Mouse (Mus musculus) ES-Bruce4 (cell line): ENCODE measurements around the gene Frmd4b.

Experiments used
- CTCF ChIP-seq: IDR thresholded peaks from one replicate; pipeline ENCODE4 v1.8.1; 2011; ENCODE audit warnings: low read depth, low read length
- EP300 ChIP-seq: IDR thresholded peaks from 2 replicates; pipeline ENCODE4 v1.6.1; 2011; ENCODE audit warnings: low read depth, low read length; ENCODE audit not compliant: insufficient read depth

- TF ChIP-seq EP300 = no peak
- TF ChIP-seq CTCF = no peak
These were observed 107.9 kb downstream of the Frmd4b start for GRCm38 (mm10) chr6:97509434-97509833.
